Mouse (Mus musculus): ENCODE results near the gene Tubb4a.

DNA sequence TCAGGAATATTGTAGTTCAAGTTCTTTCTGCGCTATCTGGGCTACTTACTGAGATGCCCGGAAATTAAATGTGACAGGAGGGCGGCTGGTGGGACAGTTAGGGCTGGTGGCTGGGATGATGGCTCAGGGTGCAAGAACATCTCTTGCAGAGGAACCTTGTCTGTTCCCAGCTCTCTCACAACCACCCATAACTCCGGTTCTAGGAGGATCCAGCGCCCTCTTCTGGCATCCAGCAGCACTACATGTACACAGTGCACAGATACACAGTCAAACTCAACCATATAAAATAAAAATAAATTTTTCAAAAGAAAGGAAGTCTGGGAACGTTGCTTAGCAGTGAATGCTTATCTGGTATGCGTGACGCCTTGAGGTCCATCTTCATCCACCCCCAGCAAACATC, 48.6 kb downstream of the Tubb4a start:
- TF ChIP-seq CTCF (IDR thresholded peaks at IDR 0.05; ENCODE audit: borderline replicate concordance, extremely low read depth, insufficient read depth, insufficient read length) = peak; percentile 26; the same call in 1 of the 2 replicates
- no peak for TF ChIP-seq POLR2A (IDR thresholded peaks at IDR 0.05; ENCODE audit: borderline replicate concordance, extremely low read depth, insufficient read depth, insufficient read length, poor library complexity, severe bottlenecking)

Data from brain, embryonic 14.5 days (tissue).